Mouse (Mus musculus): ENCODE measurements around the gene Ctrc.

DNA sequence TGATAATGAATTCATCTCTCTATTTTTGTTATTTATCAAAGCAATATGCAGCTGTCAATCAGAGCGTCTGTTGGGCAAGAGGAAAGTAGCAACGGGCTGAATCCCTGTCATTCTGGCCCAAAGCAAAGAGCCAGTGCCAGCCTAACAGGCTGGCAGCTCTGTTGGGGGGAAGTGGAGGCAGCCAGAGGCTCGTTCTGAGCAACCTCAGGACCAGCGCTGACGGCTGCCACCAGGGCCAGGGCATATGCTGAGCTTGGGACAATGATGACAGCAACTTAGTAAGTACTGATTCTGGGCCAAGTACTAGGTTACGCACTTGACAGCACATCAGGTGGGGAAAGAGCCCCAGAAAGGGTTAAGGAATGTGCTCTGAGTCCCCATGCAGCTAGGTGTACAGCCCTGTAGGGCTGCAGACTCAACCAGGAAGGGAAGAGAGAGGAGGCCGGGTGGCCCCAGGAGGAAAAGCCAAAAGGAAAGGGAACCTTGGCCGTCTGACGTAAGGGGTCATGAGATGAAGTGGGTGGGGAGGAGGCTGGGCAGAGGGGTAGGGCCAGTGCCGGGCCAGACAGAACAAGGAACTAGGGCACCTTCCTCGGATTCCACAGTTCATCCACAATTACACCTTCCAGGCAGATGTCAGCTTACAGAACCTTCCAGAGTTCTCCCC is 24.6 kb upstream of the Ctrc start:
- TF ChIP-seq CTCF (IDR thresholded peaks at IDR 0.05; ENCODE audit: low read depth) (no peak), EP300 (optimal IDR thresholded peaks at IDR 0.05) (no peak)

All from stomach, postnatal 0 days (tissue).